Mouse (Mus musculus) erythroblast, adult 5-6 weeks (primary cell): ENCODE measurements at regions not wholly inside any gene's neighbourhood (a gene's known extent, or its start where the extent isn't known, plus 50 kb on each side); places are given as distances from the start of the nearest gene placed in this dataset.

Experiments used
- ATAC-seq: replicated peaks from 2 replicates; pipeline ENCODE4 v1.8.0; 2016; ENCODE audit warnings: moderate number of reproducible peaks, mild to moderate bottlenecking, moderate TSS enrichment, inconsistent platforms; ENCODE audit not compliant: poor library complexity, low FRiP score, severe bottlenecking

GRCm38 (mm10) chr10:16962463-16962862, 760.6 kb upstream of the Cited2 start:
- no peak for ATAC-seq

- no peak for ATAC-seq
These were observed 744.2 kb upstream of the Cited2 start for GRCm38 (mm10) chr10:16978770-16979169.

- ATAC-seq, result no peak
These were observed 732.8 kb upstream of the Cited2 start for GRCm38 (mm10) chr10:16990227-16990626.

- no peak for ATAC-seq
These were observed 729.2 kb upstream of the Cited2 start for GRCm38 (mm10) chr10:16993789-16994188.

DNA sequence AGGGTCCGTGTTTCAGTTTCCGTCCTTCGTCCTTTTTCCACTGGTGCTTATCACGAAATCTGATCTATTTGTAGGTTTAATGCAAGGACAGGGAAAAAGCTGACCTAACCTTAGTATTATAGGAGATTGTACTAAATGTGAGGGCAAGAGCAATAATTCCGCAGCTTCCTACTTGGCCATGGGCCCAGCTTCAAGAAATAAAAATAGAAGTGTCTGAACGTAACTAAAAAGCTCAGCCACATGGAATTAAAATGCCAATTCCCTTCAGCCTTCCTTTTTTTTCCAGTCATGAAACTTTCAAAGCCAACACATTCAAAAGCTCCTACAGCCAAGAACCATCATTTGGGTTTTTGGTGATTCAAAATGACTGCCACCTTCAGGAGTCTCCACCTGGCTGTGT, 728.5 kb upstream of the Cited2 start:
- ATAC-seq, result no peak

GRCm38 (mm10) chr10:16995010-16995409, 728.0 kb upstream of the Cited2 start:
- ATAC-seq, result no peak

DNA sequence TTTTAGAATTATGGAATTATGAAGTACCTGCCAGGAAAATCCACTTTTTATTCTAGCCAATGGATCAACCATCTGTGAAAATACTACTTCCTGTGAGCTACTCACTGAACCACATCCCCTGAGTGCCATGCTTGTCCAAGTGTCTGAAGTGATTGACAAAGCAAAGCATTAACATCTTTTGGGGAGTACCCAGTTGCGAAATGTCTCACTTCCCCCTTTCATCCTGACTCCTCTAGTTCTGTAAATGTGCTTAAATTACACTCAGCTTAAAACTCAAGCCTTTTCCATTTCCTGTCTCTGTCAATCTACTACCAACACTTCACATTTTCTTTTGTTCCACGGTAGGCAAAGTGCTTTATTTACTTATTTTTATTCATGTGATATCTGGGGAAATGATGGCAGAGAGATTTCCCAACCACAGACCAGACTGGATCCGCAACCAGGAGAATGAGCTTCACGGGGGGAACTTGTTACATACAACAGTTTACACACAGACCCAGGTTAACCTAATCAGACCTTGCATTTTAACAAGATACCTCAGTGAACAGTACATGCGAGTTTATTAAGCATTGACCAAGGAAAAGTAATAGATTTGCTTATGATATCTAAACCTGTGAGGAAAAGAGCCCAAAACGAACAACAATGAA, 726.1 kb upstream of the Cited2 start:
- ATAC-seq, result no peak

GRCm38 (mm10) chr10:17001320-17001719, 721.7 kb upstream of the Cited2 start:
- ATAC-seq, result no peak

GRCm38 (mm10) chr10:17003123-17003849, 719.7 kb upstream of the Cited2 start:
- ATAC-seq, result no peak

GRCm38 (mm10) chr10:17008683-17009082, 714.3 kb upstream of the Cited2 start:
- no peak for ATAC-seq

DNA sequence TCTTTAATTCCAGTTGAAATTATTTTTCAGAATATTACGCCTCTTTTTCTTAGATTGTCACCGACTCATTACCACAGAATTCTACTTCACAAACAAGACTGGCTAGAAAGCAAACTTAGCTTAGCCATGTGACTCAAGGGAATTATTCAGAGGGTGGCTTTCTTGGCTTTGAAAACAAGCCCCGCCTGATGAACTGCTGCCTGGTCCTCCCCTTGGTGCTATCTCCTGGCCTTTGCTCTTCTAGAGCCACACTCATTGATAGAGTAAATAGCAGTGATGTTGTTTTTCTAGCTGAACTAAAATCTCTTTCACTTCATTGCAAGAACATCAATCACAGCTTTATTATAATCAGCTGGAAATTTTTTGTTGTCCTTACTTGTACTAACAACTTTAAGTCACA, 713.0 kb upstream of the Cited2 start:
- no peak for ATAC-seq

DNA sequence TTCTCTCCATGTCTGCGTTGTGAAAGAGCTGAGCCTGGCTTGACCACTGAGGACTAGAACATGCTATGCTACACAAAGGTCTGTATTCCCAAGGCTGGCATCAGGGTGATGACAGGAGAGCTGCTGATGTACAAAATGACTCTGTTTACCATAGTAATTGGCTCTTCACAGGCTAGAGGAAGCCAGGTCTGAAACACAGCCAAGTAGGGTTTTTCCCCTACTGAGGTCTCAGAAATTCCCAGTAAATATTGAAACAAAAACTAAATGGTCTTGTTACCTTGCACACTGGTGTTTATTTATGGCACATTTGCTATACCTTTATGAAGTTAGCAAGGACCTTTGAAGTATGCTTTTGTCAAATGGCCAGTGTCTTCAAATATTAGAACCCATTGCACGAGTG, 711.1 kb upstream of the Cited2 start:
- no peak for ATAC-seq

- ATAC-seq, result no peak
These were observed 710.5 kb upstream of the Cited2 start for GRCm38 (mm10) chr10:17012541-17012975.

- no peak for ATAC-seq
These were observed 708.2 kb upstream of the Cited2 start for GRCm38 (mm10) chr10:17014826-17015225.

DNA sequence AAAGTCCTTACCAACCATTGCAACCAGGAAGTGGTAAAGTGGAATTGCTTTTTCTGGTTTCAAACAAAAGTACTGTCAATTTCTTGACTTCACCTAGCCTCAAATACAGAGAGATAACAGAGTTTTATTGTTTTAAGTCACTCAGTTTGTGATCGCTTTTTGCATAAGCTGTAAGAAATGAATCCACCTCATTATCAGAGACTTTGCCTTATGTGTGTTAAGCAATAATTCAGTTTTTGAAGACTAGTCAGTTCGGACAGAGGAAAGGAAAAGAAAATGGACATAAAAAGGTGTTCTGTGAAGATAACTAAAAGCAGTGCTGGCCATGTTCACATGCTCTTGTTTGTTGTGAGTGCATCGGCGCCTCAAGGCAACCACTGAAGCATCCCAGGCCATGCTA, 706.2 kb upstream of the Cited2 start:
- ATAC-seq, result no peak

DNA sequence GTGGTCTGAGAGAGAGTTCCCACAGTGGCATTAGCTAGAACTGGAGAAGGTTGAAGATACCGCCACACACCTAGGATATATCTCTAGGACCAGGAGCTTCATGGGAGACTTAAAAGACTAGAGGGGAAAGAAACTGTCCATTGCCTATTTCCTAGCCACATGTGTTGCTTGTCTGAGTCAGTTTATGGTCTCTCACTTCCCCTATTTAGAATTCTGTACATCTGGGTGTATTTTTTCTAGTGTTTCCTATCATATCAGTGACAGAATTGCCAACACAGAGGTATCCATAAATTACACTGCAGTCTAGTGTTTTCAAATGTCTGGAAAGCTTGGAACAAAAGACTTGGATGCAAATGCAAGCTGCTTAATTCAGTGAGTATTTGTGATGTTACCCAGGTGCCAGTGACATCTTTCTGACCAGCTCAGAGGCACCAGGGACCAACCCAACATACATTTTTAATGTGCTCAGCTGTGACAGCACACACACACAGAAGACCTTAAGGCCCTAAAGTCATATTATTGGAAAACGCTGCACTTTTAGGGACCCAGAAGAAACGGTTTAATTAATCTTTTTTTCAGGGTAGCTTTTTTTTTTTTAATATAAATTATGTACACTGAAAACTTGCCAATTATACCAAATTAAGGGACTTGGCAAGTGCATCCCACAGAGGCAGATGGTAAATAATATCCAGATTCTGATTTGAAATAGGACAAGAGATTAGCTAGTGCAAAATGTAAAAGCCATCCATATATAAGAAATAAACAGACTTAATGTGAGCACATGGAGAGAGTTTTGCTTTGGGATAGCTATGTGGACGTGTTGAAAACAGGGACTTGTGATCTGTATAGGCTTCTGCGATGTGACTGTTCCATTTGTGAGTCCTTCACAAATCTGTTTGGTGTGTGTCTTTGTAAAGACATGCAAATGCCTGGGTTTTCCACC, 700.5 kb upstream of the Cited2 start:
- ATAC-seq, result no peak

GRCm38 (mm10) chr10:17023571-17024293, 699.3 kb upstream of the Cited2 start:
- no peak for ATAC-seq

GRCm38 (mm10) chr10:17024294-17024665, 698.7 kb upstream of the Cited2 start:
- no peak for ATAC-seq

GRCm38 (mm10) chr10:17034892-17035775, 687.9 kb upstream of the Cited2 start:
- no peak for ATAC-seq
